Mouse (Mus musculus) C2C12 (cell line): ENCODE results near the gene Amelx. TPM values are rescaled to one million over a fixed set of nuclear protein-coding genes. Genes with fewer than 3 reads are reported as not detected.

Source experiments
- H3K27me3 ChIP-seq: one replicate; pipeline ENCODE4 v1.6.1; 2011; ENCODE audit not compliant: control insufficient read depth, insufficient read depth, insufficient read length
- H3K36me3 ChIP-seq: one replicate; pipeline ENCODE4 v1.6.1; 2011; ENCODE audit not compliant: control insufficient read depth, insufficient read depth
- H3K4me3 ChIP-seq: one replicate; pipeline ENCODE4 v1.5.1; 2011; ENCODE audit warnings: mild to moderate bottlenecking, control low read depth; ENCODE audit not compliant: poor library complexity, insufficient read depth, severe bottlenecking
- H3K79me2 ChIP-seq: one replicate; pipeline ENCODE4 v1.6.1; 2011; ENCODE audit not compliant: control insufficient read depth, insufficient read depth
- H3K79me3 ChIP-seq: one replicate; pipeline ENCODE4 v1.6.1; 2011; ENCODE audit warnings: low read depth, control low read depth
- H3ac ChIP-seq: one replicate; pipeline ENCODE3; 2011; ENCODE audit warnings: low read depth; ENCODE audit not compliant: control insufficient read depth, insufficient read length
- CEBPB ChIP-seq: IDR thresholded peaks from one replicate; pipeline ENCODE4 v1.6.1; 2011; ENCODE audit warnings: low read depth, mild to moderate bottlenecking, control low read depth, moderate library complexity
- CTCF ChIP-seq: IDR thresholded peaks from one replicate; pipeline ENCODE4 v1.5.1; 2011; ENCODE audit not compliant: control insufficient read depth, insufficient read depth, insufficient read length
- FOSL1 ChIP-seq: IDR thresholded peaks from one replicate; pipeline ENCODE4 v1.8.0; 2011; ENCODE audit warnings: mild to moderate bottlenecking, low read length; ENCODE audit not compliant: poor library complexity, insufficient read depth, severe bottlenecking
- MAX ChIP-seq: IDR thresholded peaks from one replicate; pipeline ENCODE4 v1.6.1; 2011; ENCODE audit warnings: mild to moderate bottlenecking, control low read depth
- MYOD1 ChIP-seq: IDR thresholded peaks from one replicate; pipeline ENCODE4 v1.6.1; 2011; ENCODE audit warnings: low read depth; ENCODE audit not compliant: control insufficient read depth, insufficient read length
- MYOG ChIP-seq: IDR thresholded peaks from one replicate; pipeline ENCODE4 v1.6.1; 2011; ENCODE audit not compliant: control insufficient read depth, insufficient read length; ENCODE audit errors: extremely low read depth
- USF1 ChIP-seq: IDR thresholded peaks from one replicate; pipeline ENCODE4 v1.6.1; 2011; ENCODE audit warnings: low read depth, mild to moderate bottlenecking, control low read depth, moderate library complexity
- long read RNA-seq, 2 experiments: library from polyadenylated mRNA; unstranded; transcript quantifications; one replicate each; pipeline ENCODE4 v2.0.0; 2019 to 2020
- polyA plus RNA-seq: library from polyadenylated mRNA; unstranded; fragments of >200 nt; fragmentation: generic; extraction: Trizol; gene quantifications from one replicate; pipeline ENCODE4 v1.2.1, GENCODE M21; 2012; ENCODE audit warnings: missing spikeins

The Amelx gene
- polyA plus RNA-seq, result not detected
- long read RNA-seq, experiment 1, result 0 reads
- long read RNA-seq, experiment 2, result 0 reads

GRCm38 (mm10) chrX:169187100-169187499 lies at the start of gene Amelx:
Gene Amelx (minus strand): TSS chrX:169187200.
- no peaks in the 10 kb centered on the region for H3K27me3 ChIP-seq
- H3K4me3 ChIP-seq, result no peak within 1 kb of the TSS
- H3K79me3 ChIP-seq, result no peaks in the 10 kb centered on the region
- H3K36me3 ChIP-seq, result no peaks in the 10 kb centered on the region
- H3K79me2 ChIP-seq, result no peaks in the 10 kb centered on the region
- no peak within 1 kb of the TSS for H3ac ChIP-seq
- TF ChIP-seq CEBPB (no peak), CTCF (no peak), USF1 (no peak), MYOG (no peak), FOSL1 (no peak), MAX (no peak), MYOD1 (no peak)

- H3K79me3 ChIP-seq, result no peaks in the 10 kb centered on the region
- no peaks in the 10 kb centered on the region for H3K27me3 ChIP-seq
- no peaks in the 10 kb centered on the region for H3K36me3 ChIP-seq
- no peak overlapping the region for H3K4me3 ChIP-seq
- TF ChIP-seq MYOD1, result no peak
- TF ChIP-seq MAX, result no peak
- TF ChIP-seq FOSL1, result no peak
- TF ChIP-seq CEBPB, result no peak
- no peak for TF ChIP-seq USF1
- no peak for TF ChIP-seq MYOG
- no peak for TF ChIP-seq CTCF
- no peak overlapping the region for H3ac ChIP-seq
- H3K79me2 ChIP-seq, result no peaks in the 10 kb centered on the region
Measured at GRCm38 (mm10) chrX:169222357-169223062, 35.5 kb upstream of the Amelx start.

- Histone ChIP-seq H3K4me3 (no peak overlapping the region), H3K36me3 (no peaks in the 10 kb centered on the region), H3ac (no peak overlapping the region), H3K27me3 (no peaks in the 10 kb centered on the region), H3K79me3 (no peaks in the 10 kb centered on the region), H3K79me2 (no peaks in the 10 kb centered on the region)
- TF ChIP-seq USF1 (no peak), MYOG (no peak), CEBPB (no peak), CTCF (no peak), MAX (no peak), FOSL1 (no peak), MYOD1 (no peak)
Measured at GRCm38 (mm10) chrX:169220064-169220463, 33.1 kb upstream of the Amelx start.

- no peak for TF ChIP-seq MAX
- no peak for TF ChIP-seq MYOG
- no peak for TF ChIP-seq CTCF
- Histone ChIP-seq H3ac (no peak overlapping the region), H3K4me3 (no peak overlapping the region), H3K36me3 (no peaks in the 10 kb centered on the region), H3K79me3 (no peaks in the 10 kb centered on the region), H3K79me2 (no peaks in the 10 kb centered on the region), H3K27me3 (no peaks in the 10 kb centered on the region)
Measured at GRCm38 (mm10) chrX:169210019-169210418, 23.0 kb upstream of the Amelx start.

- H3K79me2 ChIP-seq, result no peaks in the 10 kb centered on the region
- no peak overlapping the region for H3K4me3 ChIP-seq
- no peak for TF ChIP-seq CEBPB
- TF ChIP-seq MAX, result no peak
- TF ChIP-seq USF1, result no peak
- TF ChIP-seq CTCF, result no peak
- no peak for TF ChIP-seq MYOD1
- no peak for TF ChIP-seq MYOG
- TF ChIP-seq FOSL1, result no peak
- H3K36me3 ChIP-seq, result no peaks in the 10 kb centered on the region
- H3K79me3 ChIP-seq, result no peaks in the 10 kb centered on the region
- no peak overlapping the region for H3ac ChIP-seq
- H3K27me3 ChIP-seq, result no peaks in the 10 kb centered on the region
Measured at GRCm38 (mm10) chrX:169178634-169179033, 8.4 kb downstream of the Amelx start.

GRCm38 (mm10) chrX:169173796-169174195 lies 13.2 kb downstream of the Amelx start:
- H3ac ChIP-seq, result no peak overlapping the region
- no peak for TF ChIP-seq USF1
- TF ChIP-seq MYOG, result no peak
- TF ChIP-seq CEBPB, result no peak
- no peak for TF ChIP-seq CTCF
- no peak for TF ChIP-seq MYOD1
- H3K27me3 ChIP-seq, result no peaks in the 10 kb centered on the region
- H3K4me3 ChIP-seq, result no peak overlapping the region
- H3K79me2 ChIP-seq, result no peaks in the 10 kb centered on the region
- no peaks in the 10 kb centered on the region for H3K79me3 ChIP-seq
- no peaks in the 10 kb centered on the region for H3K36me3 ChIP-seq
